Mouse (Mus musculus): ENCODE measurements at regions not wholly inside any gene's neighbourhood (a gene's known extent, or its start where the extent isn't known, plus 50 kb on each side); places are given as distances from the start of the nearest gene placed in this dataset.

- peaks cover 25% of the 10 kb centered on the region for H3K4me1 ChIP-seq
- H3K27me3 ChIP-seq: no peaks in the 10 kb centered on the region
- H3K36me3 ChIP-seq: no peaks in the 10 kb centered on the region
- no peak for ATAC-seq (ENCODE audit: insufficient number of reproducible peaks, insufficient read depth, low FRiP score, low TSS enrichment)
- no peak overlapping the region for H3K4me3 ChIP-seq
- H3K9ac ChIP-seq: no peak overlapping the region
- H3K9me3 ChIP-seq: no peaks in the 10 kb centered on the region
- WGBS: 50% methylated on average over 11 of the region's 11 CpGs
- no peak overlapping the region for H3K27ac ChIP-seq
- no peak overlapping the region for H3K4me2 ChIP-seq (replicated peaks)
Observed at GRCm38 (mm10) chr3:151893421-151894235, 56.2 kb upstream of the Ptgfr start.

- Histone ChIP-seq H3K27me3 (no peaks in the 10 kb centered on the region), H3K9me3 (no peaks in the 10 kb centered on the region), H3K36me3 (no peaks in the 10 kb centered on the region), H3K27ac (peak overlapping the region; percentile 90), H3K4me2 (replicated peaks) (no peak overlapping the region), H3K4me1 (peaks cover 25% of the 10 kb centered on the region), H3K9ac (no peak overlapping the region), H3K4me3 (no peak overlapping the region)
- ATAC-seq (ENCODE audit: insufficient number of reproducible peaks, insufficient read depth, low FRiP score, low TSS enrichment): peak; percentile 89
- 11% methylated on average over 6 of the region's 6 CpGs for WGBS
Observed at GRCm38 (mm10) chr3:151891760-151892253, 54.4 kb upstream of the Ptgfr start.

DNA sequence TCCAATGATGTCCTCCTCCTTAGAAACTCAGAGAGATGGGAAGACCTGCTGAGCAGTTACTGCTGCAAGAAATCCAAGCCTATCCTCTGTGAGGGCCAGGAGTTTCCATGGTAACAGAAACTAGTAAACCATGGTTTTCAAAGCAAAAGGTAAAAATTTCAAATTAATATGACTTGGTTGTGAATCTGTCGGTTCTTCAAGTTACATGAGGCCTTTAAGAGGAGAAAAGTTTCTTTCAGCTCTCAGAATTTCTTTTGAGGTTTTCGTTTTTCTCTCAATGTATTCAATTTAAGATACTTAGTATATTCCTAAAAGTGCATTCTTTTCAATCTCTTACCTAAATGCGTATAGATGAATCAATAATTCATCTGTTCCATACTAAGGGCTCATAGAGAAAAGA, 53.9 kb upstream of the Ptgfr start:
- no peak for ATAC-seq (ENCODE audit: insufficient number of reproducible peaks, insufficient read depth, low FRiP score, low TSS enrichment)
- no peaks in the 10 kb centered on the region for H3K9me3 ChIP-seq
- H3K4me2 ChIP-seq (replicated peaks): no peak overlapping the region
- WGBS: 40% methylated on average over 3 of the region's 3 CpGs
- no peak overlapping the region for H3K4me3 ChIP-seq
- H3K27me3 ChIP-seq: no peaks in the 10 kb centered on the region
- H3K4me1 ChIP-seq: peaks cover 25% of the 10 kb centered on the region
- H3K27ac ChIP-seq: peak overlapping the region; percentile 90
- no peak overlapping the region for H3K9ac ChIP-seq
- no peaks in the 10 kb centered on the region for H3K36me3 ChIP-seq

GRCm38 (mm10) chr3:151889738-151890137, 52.3 kb upstream of the Ptgfr start:
- Histone ChIP-seq H3K4me2 (replicated peaks) (no peak overlapping the region), H3K27ac (0 out of 2 replicates have a peak overlapping the region, but pooled peaks have one; percentile 56), H3K9me3 (no peaks in the 10 kb centered on the region), H3K27me3 (no peaks in the 10 kb centered on the region), H3K4me3 (no peak overlapping the region), H3K4me1 (peaks cover 25% of the 10 kb centered on the region), H3K36me3 (no peaks in the 10 kb centered on the region), H3K9ac (no peak overlapping the region)
- 44% methylated on average over 8 of the region's 8 CpGs for WGBS
- no peak for ATAC-seq (ENCODE audit: insufficient number of reproducible peaks, insufficient read depth, low FRiP score, low TSS enrichment)
